Mouse (Mus musculus): ENCODE measurements around the gene Spint5. TPM values are rescaled to one million over a fixed set of nuclear protein-coding genes. Genes with fewer than 3 reads are reported as not detected.
A peak's percentile ranks its signal among the peaks of the same experiment; 100 is the strongest.

Gene Spint5
- polyA plus RNA-seq, 3 experiments from 2014 or later, result not detected

DNA sequence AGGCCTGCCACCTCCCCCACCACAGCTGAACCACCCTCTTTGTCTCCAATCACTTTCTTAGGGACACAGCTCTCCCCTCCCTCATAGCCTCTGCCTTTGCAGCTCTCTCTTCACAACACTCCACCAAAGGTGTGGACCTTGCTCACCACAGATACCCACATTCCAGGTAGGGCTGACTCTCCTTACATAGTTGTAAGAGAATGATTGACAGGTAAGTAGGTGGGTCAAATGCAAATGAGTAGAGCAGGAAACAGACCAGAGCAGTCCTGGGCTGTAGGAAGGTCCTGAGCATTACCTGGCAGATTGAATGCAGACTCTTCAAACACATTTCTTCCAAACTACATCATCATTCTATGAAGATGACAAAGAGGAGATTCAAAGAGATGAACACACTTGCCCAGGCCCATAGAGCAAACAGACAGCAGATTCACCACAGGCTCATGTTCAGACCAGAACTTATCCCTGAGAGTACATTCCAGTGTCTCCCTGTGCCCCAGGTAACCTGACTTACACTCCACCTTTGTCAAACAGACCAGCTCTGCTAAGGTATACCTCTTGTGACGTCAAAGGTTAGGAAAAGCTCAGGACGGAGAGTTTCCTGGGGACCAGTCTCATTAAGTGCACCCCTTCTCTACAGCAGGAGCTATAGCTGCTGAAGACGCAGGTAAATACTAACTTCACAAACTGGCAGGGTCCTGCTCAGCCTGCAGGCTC is 22.4 kb downstream of the Spint5 start:
- ATAC-seq, result no peak

DNA sequence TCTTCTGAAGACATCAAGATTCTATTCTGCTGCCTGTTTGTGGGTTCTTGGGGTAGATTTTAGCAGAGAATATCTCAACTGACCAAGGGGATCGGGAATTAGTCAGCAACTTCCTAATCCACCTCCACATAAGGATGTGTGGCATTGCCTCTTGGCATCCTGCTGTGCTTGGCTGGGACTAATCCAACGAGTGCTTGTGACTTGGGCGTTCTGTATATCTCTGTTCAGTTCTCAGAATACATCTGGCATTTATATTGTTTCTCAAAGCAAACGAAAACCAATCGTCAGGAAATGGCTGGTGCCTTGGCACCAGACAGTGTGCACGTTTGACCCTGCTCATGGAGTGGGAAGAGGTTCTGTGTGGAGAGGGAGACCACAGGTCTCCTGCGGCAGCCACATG is 24.8 kb downstream of the Spint5 start:
- no peak for ATAC-seq

DNA sequence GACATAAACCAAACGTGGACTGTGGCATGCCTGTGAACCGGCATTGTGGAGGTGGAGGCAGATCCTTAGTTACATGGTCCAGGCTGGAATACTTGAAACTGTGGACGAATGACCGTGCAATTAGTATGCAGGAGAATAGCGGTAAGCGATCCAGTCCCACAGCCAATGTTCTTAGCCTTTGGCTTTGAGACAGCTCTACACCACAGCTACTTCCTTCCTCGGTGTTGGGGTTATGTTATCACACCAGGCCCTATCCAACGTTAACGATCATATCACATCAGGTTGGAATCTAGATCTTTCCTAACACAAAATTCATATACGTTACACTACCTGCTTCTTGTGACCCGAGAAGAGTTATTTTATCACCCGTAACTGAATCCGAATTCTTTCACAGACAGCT is 29.9 kb downstream of the Spint5 start:
- ATAC-seq, result no peak

DNA sequence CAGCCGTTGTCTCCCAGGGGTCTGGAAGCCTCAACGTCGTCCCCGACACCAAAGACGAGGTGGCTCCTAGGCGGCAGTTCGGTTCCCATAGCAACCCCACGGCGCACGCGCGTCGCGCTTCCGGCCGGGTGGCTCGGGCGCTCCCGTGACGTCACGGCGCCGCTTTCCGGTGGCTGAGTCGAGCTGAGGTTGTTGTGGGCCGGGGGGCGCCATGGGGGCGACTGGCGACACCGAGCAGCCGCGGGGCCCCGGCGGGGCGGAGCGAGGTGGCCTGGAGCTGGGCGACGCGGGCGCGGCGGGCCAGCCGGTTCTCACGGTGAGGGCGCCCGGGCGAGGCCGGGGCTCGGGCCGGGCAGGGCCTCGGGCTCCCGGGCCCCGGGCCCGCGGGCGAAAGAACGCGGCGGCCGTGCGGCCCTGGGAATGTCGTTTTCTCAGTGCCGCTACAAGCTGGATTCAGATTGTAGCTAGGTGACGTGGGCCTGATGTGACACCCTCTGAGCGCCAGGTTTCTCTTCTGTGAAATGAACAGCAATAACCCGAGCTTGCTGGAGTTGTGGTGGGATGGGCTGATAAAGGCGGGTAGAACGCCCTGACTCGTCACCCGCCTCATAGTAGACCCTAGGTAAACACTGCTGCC is 30.9 kb downstream of the Spint5 start, which contains the start of the genes Wfdc3 and Dnttip1:
TSS of gene Wfdc3 (minus strand) at position 89 of the 637 bp plus-strand sequence.
TSS of gene Dnttip1 (plus strand) at position 141 of the 637 bp plus-strand sequence.
- ATAC-seq, result peak; percentile 97

DNA sequence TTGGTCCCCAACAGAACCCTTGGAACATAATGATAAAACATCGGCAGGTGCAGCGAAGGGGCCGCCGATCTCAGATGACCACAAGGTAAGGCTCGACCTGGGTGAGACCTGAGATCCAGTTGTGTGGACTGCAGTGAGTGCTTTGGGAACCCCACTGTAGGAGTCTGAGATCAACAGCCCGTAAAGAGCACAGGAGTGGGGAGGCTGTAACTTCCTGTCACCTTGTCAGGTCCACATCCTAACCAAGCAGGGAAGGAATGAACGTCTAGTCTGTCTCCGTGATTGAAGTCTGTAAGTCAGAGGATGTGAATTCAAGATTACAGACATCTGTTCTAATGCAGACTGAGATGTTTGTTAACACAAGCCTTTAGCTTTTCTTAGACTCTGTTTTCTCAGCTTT is 31.6 kb downstream of the Spint5 start:
- peak; percentile 59 for ATAC-seq

DNA sequence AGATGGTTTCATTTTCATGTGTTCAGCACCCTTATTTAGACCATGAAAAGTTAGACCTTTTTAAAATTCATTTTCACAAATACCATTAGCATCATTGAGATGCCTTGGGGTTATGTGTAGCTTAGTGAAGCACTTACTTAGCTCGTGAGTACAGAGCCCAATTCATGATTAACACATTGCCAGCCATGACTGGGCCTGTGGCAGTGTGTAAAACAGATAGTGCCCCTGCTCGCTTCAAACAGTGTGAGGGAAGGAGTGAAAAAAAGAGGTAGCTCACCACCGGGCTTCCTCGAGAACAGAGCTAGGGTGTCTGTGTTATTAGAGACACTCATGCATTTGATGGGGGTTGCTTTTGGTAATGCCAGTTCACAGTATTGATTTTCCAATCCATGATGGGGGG is 33.1 kb downstream of the Spint5 start:
- ATAC-seq, result no peak

DNA sequence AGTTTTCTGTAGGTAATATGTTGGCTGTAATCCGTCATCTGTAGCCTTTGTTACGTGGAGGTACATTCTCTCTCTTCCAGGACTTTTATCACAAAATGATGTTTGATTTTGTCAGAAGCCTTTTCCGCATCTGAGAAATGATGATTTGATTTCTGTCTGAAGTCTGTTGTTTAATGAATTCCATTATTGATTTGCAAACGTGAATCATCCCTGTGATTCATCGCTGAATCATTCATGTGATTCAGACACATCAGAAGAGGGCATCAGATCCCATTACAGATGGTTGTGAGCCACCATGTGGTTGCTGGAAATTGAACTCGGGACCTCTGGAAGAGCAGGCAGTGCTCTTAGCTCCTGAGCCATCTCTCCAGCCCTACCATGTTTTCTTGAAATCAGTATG is 33.9 kb downstream of the Spint5 start:
- ATAC-seq, result no peak

DNA sequence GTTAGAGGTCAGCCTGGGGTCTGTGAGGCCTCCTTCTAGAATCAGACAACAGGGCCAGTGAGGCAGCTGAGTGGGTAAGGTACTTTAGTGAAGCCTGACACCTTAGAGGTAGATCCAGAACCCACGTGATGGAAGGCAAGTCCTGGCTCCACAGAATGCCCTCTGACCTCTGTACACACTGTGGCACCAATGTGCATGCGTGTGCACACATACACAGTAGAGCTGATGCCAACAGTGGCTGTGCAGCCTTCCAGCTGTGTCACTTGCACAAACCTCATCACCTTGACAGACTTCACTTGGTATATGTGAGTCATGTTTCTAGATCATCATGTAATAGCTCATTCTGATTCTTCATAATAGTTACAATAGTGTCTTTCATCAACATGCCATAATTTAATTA is 37.3 kb downstream of the Spint5 start:
- no peak for ATAC-seq

DNA sequence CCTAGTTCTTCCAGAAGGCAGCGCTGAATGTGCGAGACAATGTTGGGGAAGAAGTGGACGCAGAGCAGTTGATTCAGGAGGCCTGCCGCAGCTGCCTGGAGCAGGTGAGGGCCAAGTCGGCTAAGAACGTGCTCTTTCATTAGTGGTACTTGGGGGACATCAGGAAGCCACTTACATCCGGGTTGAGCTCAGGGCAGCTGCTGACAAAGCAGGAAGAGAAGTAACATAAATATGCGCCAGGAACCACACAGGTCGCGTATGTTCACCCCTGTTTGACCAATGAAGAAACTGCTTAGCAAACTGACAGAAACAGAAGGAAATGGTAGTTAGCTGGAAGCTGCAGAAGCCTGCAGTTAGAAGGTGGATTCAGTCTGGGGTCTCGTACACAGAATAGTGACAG is 39.0 kb downstream of the Spint5 start:
- ATAC-seq, result no peak

DNA sequence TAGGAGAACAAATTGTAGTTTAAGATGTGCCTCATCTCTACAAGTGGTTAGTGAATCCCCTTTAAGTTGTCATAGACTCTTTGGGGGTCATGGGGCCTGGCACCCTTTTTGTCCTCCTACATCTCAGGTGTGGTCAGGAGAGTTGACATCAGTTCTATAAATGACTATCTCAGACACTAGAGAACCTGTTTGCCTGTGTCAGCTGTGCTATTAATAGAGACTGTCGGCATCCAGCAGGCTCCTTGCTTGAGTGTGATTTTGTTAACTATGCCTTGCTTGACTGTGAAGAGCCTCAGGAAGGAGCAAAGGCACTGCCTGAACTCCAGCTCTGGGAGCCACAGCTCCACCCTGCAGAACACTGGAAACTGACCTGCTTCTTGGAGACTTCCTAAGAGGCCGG is 39.7 kb downstream of the Spint5 start:
- no peak for ATAC-seq

DNA sequence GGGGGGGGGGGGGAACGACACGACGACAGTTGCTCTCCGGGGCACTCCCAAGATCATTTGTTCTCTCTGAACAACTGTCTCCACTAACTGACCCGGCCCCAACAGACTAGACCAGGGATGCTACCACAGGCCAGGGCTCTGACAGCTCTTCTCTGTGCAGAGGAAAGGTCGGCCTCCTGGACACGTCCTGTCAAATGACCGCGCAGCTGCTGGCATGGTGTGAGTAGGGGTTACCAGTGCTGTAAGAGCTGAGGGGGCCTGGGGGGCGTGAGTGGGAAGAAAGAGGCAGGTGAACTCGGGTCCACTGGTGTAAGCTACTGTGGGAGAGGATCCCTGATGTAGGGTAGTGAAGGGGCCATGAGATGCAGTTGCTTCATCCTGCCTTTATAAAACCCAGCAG is 42.7 kb downstream of the Spint5 start:
- ATAC-seq, result no peak

DNA sequence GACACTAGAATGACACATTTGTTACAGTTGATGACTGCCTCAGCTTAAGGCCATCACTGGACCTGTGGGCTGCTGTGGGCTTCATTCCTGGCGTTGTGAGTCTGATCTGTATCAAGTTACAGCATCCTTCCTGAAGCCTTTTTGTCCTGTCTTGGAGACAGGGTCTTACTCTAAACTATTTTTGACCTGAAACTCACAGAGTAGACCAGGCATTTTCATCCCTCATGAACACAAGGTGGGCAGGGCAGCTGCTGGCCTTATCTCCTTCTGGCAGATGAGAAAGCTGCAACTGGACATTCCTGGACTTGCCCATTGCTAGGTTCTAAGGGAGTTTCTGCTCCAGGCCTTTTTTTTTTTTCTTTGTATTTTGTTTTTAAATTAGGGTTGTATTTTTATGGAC is 43.6 kb downstream of the Spint5 start:
- no peak for ATAC-seq

DNA sequence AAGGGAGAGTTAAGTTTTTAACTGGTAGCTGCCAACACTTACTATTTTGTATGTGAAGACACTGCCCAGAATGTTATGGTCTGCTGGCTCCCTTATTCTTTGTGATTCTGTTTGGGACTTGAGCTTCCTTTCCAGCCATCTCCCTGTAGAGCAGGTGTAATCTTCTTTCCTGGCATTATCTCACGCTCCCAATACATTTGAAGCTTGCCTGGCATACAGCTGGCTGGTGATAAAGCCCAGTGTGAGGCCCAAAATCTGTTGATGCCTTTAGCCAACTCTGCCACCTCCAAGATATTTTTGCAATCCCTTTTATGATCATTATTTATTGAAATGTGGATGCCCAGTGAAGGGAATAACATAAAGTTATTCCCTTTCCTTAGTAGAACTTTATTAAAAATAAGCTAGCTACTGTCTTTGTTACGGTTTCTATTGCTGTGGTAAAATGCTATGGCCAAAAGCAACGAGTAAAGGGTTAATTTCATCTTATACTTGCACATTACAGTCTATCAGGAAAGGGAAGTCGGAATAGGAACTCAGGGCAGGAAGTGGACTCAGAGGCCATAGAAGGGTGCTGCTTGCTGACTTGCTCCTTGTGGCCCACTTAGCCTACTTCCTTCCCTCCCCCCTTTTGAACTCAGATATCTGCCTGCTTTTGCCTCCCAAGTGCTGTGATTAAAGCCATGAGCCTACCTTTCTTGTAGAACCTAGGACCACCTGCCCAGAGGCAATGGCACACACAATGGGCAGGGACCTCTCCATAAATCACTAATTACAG is 45.1 kb downstream of the Spint5 start:
- no peak for ATAC-seq

DNA sequence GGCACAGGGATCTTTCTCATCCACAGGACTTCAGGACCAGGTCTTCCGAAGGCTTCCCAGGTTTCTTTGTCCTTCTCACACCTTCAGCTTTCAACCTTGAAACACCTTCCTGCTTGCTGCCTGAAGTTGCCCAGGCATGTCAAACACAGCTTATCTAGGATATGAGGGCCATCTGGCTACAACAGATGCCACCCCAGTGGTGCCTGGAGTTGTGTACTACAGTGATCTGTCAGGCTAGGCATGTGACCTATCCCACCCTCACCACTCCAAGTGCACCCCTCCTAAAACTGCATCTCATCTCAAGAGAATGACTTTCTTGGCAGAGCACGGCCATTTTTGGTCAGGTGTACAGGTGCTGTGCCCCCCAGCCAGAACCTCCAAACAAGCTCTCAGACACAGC is 46.4 kb downstream of the Spint5 start:
- ATAC-seq, result no peak

DNA sequence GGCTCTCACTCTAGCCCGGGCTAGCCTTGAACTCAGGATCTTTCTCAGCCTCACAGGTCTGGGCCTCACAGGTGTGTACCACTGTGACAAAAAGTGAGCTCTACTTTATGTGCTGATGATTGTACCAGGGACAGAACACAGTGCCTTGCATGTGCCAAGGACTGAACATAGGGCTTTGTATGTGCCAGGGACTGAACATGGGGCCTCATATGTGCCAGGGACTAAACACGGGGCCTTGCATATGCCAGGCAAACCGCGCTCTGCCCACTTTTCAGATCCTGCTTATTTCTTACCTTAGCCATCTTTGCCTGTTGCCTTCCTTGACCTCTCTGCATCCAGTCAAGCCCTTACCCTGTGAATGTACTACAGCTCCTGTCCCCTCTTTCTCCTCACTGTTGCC is 46.9 kb downstream of the Spint5 start:
- no peak for ATAC-seq

DNA sequence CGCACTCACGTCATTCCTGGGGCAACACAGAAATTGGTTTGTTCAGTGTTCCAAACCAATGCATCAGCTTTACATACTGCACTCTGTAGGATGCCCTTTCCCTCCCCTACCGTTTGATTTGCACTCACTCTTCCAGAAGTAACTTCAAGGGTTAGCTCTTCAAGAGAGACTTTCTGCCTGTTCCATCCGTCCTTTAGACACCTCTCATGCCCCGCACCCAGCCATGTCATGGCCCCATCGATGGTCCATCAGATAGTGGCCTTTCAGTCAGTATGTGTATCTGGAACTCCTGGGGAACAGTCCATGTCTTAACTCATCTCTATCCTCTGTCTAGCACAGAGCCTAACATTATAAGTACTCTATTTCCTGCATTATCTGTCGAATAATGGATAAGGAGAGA is 47.5 kb downstream of the Spint5 start:
- ATAC-seq, result no peak

DNA sequence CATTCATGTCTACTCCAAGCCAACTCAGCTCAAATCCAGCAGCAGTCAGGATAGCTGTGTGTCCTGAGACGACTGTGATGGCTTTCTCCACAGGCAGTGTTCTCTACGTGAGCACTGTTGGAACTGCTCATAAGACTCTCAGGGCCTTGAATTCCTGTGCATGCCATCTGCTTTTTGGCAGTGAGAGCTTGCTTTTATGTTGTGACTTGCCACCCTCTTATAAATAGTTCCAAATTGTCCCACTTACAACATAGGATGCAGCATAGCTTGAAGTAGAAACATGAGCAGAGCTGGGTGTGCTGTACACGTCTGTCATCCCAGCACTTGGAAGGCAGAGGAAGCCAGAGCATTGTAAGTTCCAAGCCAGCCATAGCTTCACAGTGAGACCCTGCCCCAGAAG is 50.7 kb downstream of the Spint5 start:
- no peak for ATAC-seq

Other genes starting within 250 kb of the Spint5 start
- gene Trp53tg5, start 241.6 kb upstream of the Spint5 start, polyA plus RNA-seq (2017; shearing (Covaris generic)), result not detected
- gene Dbndd2, start 229.2 kb upstream of the Spint5 start, polyA plus RNA-seq (2017; shearing (Covaris generic)), result 1 to 10 TPM; 1.5 to 7.5 (median 7.1) TPM
- gene Pigt, start 217.8 kb upstream of the Spint5 start, polyA plus RNA-seq (2017; shearing (Covaris generic)), result 10 to 100 TPM; 13.6 to 36.2 (median 30.9) TPM
- gene Wfdc2, start 152.9 kb upstream of the Spint5 start, polyA plus RNA-seq (2017; shearing (Covaris generic)), result not detected
- gene Spint3, start 141.8 kb upstream of the Spint5 start, polyA plus RNA-seq (2017; shearing (Covaris generic)), result not detected
- not detected for gene Wfdc6a, start 129.9 kb upstream of the Spint5 start, polyA plus RNA-seq (2017; shearing (Covaris generic))
- gene Eppin, start 121.7 kb upstream of the Spint5 start, polyA plus RNA-seq (2017; shearing (Covaris generic)), result not detected
- gene Wfdc6b, start 101.8 kb upstream of the Spint5 start, polyA plus RNA-seq (2017; shearing (Covaris generic)), result not detected
- gene Wfdc8, start 101.7 kb upstream of the Spint5 start, polyA plus RNA-seq (2017; shearing (Covaris generic)), result not detected
- not detected for gene Wfdc16, start 76.5 kb upstream of the Spint5 start, polyA plus RNA-seq (2017; shearing (Covaris generic))
- not detected for gene Wfdc10, start 59.3 kb upstream of the Spint5 start, polyA plus RNA-seq (2017; shearing (Covaris generic))
- not detected for gene Wfdc9, start 58.7 kb upstream of the Spint5 start, polyA plus RNA-seq (2017; shearing (Covaris generic))
- gene Wfdc11, start 41.2 kb upstream of the Spint5 start, polyA plus RNA-seq (2017; shearing (Covaris generic)), result not detected
- gene Wfdc13, start 30.2 kb upstream of the Spint5 start, polyA plus RNA-seq (2017; shearing (Covaris generic)), result not detected
- gene Spint4, start 16.8 kb upstream of the Spint5 start, polyA plus RNA-seq (2017; shearing (Covaris generic)), result not detected
- not detected for gene Wfdc3, start 30.6 kb downstream of the Spint5 start, polyA plus RNA-seq (2017; shearing (Covaris generic))
- gene Dnttip1, start 30.7 kb downstream of the Spint5 start, polyA plus RNA-seq (2017; shearing (Covaris generic)), result 1 to 10 TPM; 3.8 to 7.8 (median 5.0) TPM
- 100 to 1,000 TPM in 1 of 3 experiments, 10 to 100 TPM in 1, 1 to 10 TPM in 1; 7.9 to 171 (median 15.0) TPM for gene Ube2c, start 54.6 kb downstream of the Spint5 start, polyA plus RNA-seq (2017; shearing (Covaris generic))
- gene Tnnc2, start 64.7 kb downstream of the Spint5 start, polyA plus RNA-seq (2017; shearing (Covaris generic)), result not detected
- gene Snx21, start 70.5 kb downstream of the Spint5 start, polyA plus RNA-seq (2017; shearing (Covaris generic)), result 1 to 10 TPM; 5.2 to 9.7 (median 6.4) TPM
- gene Acot8, start 89.6 kb downstream of the Spint5 start, polyA plus RNA-seq (2017; shearing (Covaris generic)), result 10 to 100 TPM; 34.5 to 45.6 (median 39.3) TPM
- 1 to 10 TPM; 3.7 to 6.1 (median 4.8) TPM for gene Zswim3, start 89.8 kb downstream of the Spint5 start, polyA plus RNA-seq (2017; shearing (Covaris generic))
- gene Zswim1, start 107.4 kb downstream of the Spint5 start, polyA plus RNA-seq (2017; shearing (Covaris generic)), result 10 to 100 TPM; 17.5 to 25.7 (median 22.5) TPM
- not detected for gene Spata25, start 113.2 kb downstream of the Spint5 start, polyA plus RNA-seq (2017; shearing (Covaris generic))
- 100 to 1,000 TPM; 206 to 247 (median 207) TPM for gene Ctsa, start 117.6 kb downstream of the Spint5 start, polyA plus RNA-seq (2017; shearing (Covaris generic))
- 1 to 10 TPM; 1.0 to 2.7 (median 1.1) TPM for gene Neurl2, start 118.2 kb downstream of the Spint5 start, polyA plus RNA-seq (2017; shearing (Covaris generic))
- 1 to 10 TPM in 2 of 3 experiments, under 1 TPM in 1; 0.50 to 3.0 (median 1.3) TPM for gene Pltp, start 142.4 kb downstream of the Spint5 start, polyA plus RNA-seq (2017; shearing (Covaris generic))
- 100 to 1,000 TPM; 110 to 126 (median 112) TPM for gene Pcif1, start 164.0 kb downstream of the Spint5 start, polyA plus RNA-seq (2017; shearing (Covaris generic))
- gene Zfp335, start 196.5 kb downstream of the Spint5 start, polyA plus RNA-seq (2017; shearing (Covaris generic)), result 1 to 10 TPM; 6.2 to 7.4 (median 6.8) TPM
- gene Mmp9, start 225.5 kb downstream of the Spint5 start, polyA plus RNA-seq (2017; shearing (Covaris generic)), result 1 to 10 TPM; 1.3 to 2.6 (median 2.6) TPM
- under 1 TPM in 2 of 3 experiments, not detected in 1; 0.21 to 0.33 TPM for gene Slc12a5, start 245.5 kb downstream of the Spint5 start, polyA plus RNA-seq (2017; shearing (Covaris generic))

Measured in inflammation-experienced regulatory T-cells, adult 6 months (primary cell).